Mouse (Mus musculus) stomach, postnatal 0 days (tissue): ENCODE measurements around the gene Carm1. TPM values are rescaled to one million over a fixed set of nuclear protein-coding genes. Genes with fewer than 3 reads are reported as not detected.

Source experiments
- ATAC-seq: fragments of 200-750 bp; cut with Nextera tagmentation; 2 replicates; pipeline ENCODE4 v1.8.0; 2017; ENCODE audit not compliant: low FRiP score, low TSS enrichment
- DNase-seq: peaks from one replicate; pipeline ENCODE4 v3.0.0-alpha.2; 2016; ENCODE audit warnings: low spot score
- H3K27ac ChIP-seq: fragments of 300-500 bp; sonication (generic); replicated peaks from 2 replicates; pipeline ENCODE4 v1.5.1; 2014; ENCODE audit warnings: mild to moderate bottlenecking, control low read depth
- H3K27me3 ChIP-seq: fragments of 300-500 bp; sonication (generic); 2 replicates; pipeline ENCODE4 v1.6.1; 2014; ENCODE audit warnings: low read length; ENCODE audit not compliant: control insufficient read depth, insufficient read depth
- H3K36me3 ChIP-seq: fragments of 300-500 bp; sonication (generic); 2 replicates; pipeline ENCODE4 v1.6.1; 2014; ENCODE audit warnings: low read length, mixed read lengths; ENCODE audit not compliant: control insufficient read depth, insufficient read depth
- H3K4me1 ChIP-seq: fragments of 300-500 bp; sonication (generic); replicated peaks from 2 replicates; pipeline ENCODE4 v1.6.1; 2014; ENCODE audit warnings: antibody characterized with exemption; ENCODE audit not compliant: control insufficient read depth, insufficient read depth
- H3K4me2 ChIP-seq: fragments of 300-500 bp; sonication (generic); replicated peaks from 2 replicates; pipeline ENCODE4 v1.6.1; 2014; ENCODE audit warnings: low read depth, mild to moderate bottlenecking, control low read depth, moderate library complexity
- H3K4me3 ChIP-seq: fragments of 300-500 bp; sonication (generic); 2 replicates; pipeline ENCODE4 v1.5.1; 2014; ENCODE audit warnings: low read depth, low read length, control low read depth
- H3K9ac ChIP-seq: fragments of 300-500 bp; sonication (generic); 2 replicates; pipeline ENCODE4 v1.6.1; 2014; ENCODE audit warnings: mild to moderate bottlenecking, low read length, control low read depth, mixed read lengths
- H3K9me3 ChIP-seq: fragments of 300-500 bp; sonication (generic); 2 replicates; pipeline ENCODE4 v1.6.1; 2016; ENCODE audit warnings: low read length; ENCODE audit not compliant: control insufficient read depth
- CTCF ChIP-seq: IDR thresholded peaks from 2 replicates; pipeline ENCODE4 v1.5.1; 2016; ENCODE audit warnings: antibody characterized with exemption, low read depth, mild to moderate bottlenecking, moderate library complexity
- EP300 ChIP-seq: optimal IDR thresholded peaks from 2 replicates; pipeline ENCODE3; 2016; ENCODE audit warnings: antibody characterized with exemption
- WGBS: fragments of 180-500 bp; shearing (Covaris S2); extraction: QIAGEN DNeasy Blood & Tissue Kit; methylation state at CpG from one replicate; pipeline ENCODE4 v1.1.7; 2014; 5-methylcytosine and 5-hydroxymethylcytosine counted together
- polyA plus RNA-seq: library from polyadenylated mRNA; unstranded; fragments of >200 nt; fragmentation: Nextera tagmentation; extraction: Ambion mirVana; gene quantifications from 2 replicates; pipeline ENCODE4 v1.2.1, GENCODE M21; 2015

The Carm1 gene
- polyA plus RNA-seq: 12.0 and 15.5 TPM in 2 replicates

DNA sequence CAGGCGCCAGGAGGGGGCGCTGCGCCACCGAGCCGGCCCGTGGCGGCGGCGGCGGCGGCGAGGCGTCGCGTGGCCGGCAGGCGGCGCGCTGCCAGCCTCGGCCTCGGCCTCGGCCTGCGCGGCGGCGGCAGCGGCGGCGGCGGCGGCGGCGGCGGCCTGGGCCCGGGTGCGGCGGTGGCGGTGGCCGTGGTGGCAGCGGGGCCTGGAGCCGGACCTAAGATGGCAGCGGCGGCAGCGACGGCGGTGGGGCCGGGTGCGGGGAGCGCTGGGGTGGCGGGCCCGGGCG, at the start of gene Carm1:
Carm1 (plus strand) TSS at position 106 of the 286 bp plus-strand sequence.
- H3K36me3 ChIP-seq: no peaks in the 10 kb centered on the region
- peak within 1 kb of the TSS; percentile 77 for H3K4me3 ChIP-seq
- H3K4me1 ChIP-seq: peaks cover 3% of the 10 kb centered on the region; the same call in 1 of the 2 replicates
- peak within 1 kb of the TSS; percentile 98 for H3K27ac ChIP-seq
- no peak for ATAC-seq
- WGBS: 0% methylated on average over 1 of the region's 52 CpGs
- peak within 1 kb of the TSS; percentile 83 for H3K4me2 ChIP-seq
- H3K9me3 ChIP-seq: no peaks in the 10 kb centered on the region
- TF ChIP-seq EP300: no peak
- TF ChIP-seq CTCF: no peak
- peak within 1 kb of the TSS; percentile 95 for H3K9ac ChIP-seq
- H3K27me3 ChIP-seq: no peaks in the 10 kb centered on the region
- DNase-seq: no peak

DNA sequence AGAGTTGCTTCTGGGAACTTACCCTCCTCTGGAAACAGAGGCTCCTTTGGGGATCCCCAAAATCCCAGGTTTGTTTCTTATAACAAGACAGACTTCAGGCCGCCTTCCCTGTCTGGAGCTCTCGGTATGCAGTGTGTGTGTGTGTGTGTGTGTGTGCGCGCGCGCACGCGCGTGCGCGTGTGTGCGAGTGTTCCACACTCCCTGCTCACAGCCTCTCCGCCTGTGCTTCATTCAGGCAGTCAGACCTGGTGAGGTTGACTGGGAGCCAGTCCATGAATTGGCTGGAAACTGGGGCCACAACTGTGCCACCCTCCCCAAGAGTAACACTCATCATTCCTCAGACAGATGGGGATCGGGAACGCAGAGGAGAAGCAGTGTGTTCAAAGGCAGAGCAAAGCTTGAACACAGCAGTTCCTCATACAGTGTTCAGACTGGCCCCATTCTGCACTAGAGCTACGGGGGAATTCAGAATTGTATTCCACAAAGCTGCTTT, 49.6 kb upstream of the Carm1 start:
- no peaks in the 10 kb centered on the region for H3K4me1 ChIP-seq
- no peak overlapping the region for H3K9ac ChIP-seq
- WGBS: 91% methylated on average over 16 of the region's 16 CpGs
- TF ChIP-seq CTCF: no peak
- TF ChIP-seq EP300: no peak
- no peaks in the 10 kb centered on the region for H3K27me3 ChIP-seq
- no peak overlapping the region for H3K4me3 ChIP-seq
- DNase-seq (no peak), ATAC-seq (no peak)
- no peak overlapping the region for H3K27ac ChIP-seq
- H3K4me2 ChIP-seq: no peak overlapping the region
- no peaks in the 10 kb centered on the region for H3K9me3 ChIP-seq
- H3K36me3 ChIP-seq: peaks cover 10% of the 10 kb centered on the region

GRCm38 (mm10) chr9:21497664-21498063, 49.0 kb upstream of the Carm1 start:
- H3K9me3 ChIP-seq: no peaks in the 10 kb centered on the region
- ATAC-seq (no peak), DNase-seq (no peak)
- no peak overlapping the region for H3K9ac ChIP-seq
- H3K4me2 ChIP-seq: no peak overlapping the region
- H3K36me3 ChIP-seq: peaks cover 10% of the 10 kb centered on the region
- 87% methylated on average over 2 of the region's 2 CpGs for WGBS
- H3K27me3 ChIP-seq: no peaks in the 10 kb centered on the region
- H3K27ac ChIP-seq: no peak overlapping the region; the same call in 1 of the 2 replicates
- TF ChIP-seq EP300: no peak
- TF ChIP-seq CTCF: no peak
- no peaks in the 10 kb centered on the region for H3K4me1 ChIP-seq
- H3K4me3 ChIP-seq: no peak overlapping the region

GRCm38 (mm10) chr9:21498284-21498902, 48.3 kb upstream of the Carm1 start:
- no peaks in the 10 kb centered on the region for H3K27me3 ChIP-seq
- DNase-seq (no peak), ATAC-seq (no peak)
- H3K4me1 ChIP-seq: no peaks in the 10 kb centered on the region
- H3K27ac ChIP-seq: no peak overlapping the region
- no peaks in the 10 kb centered on the region for H3K9me3 ChIP-seq
- 89% methylated on average over 12 of the region's 12 CpGs for WGBS
- H3K4me3 ChIP-seq: no peak overlapping the region
- H3K4me2 ChIP-seq: no peak overlapping the region
- H3K36me3 ChIP-seq: peaks cover 10% of the 10 kb centered on the region
- no peak for TF ChIP-seq EP300
- H3K9ac ChIP-seq: no peak overlapping the region

GRCm38 (mm10) chr9:21503352-21503751, 43.3 kb upstream of the Carm1 start:
- Histone ChIP-seq H3K4me2 (no peak overlapping the region), H3K4me1 (no peaks in the 10 kb centered on the region), H3K27me3 (no peaks in the 10 kb centered on the region), H3K27ac (no peak overlapping the region), H3K4me3 (no peak overlapping the region), H3K36me3 (peaks cover 26% of the 10 kb centered on the region), H3K9me3 (no peaks in the 10 kb centered on the region), H3K9ac (no peak overlapping the region)
- DNase-seq (no peak), ATAC-seq (no peak)
- 95% methylated on average over 8 of the region's 8 CpGs for WGBS
- TF ChIP-seq EP300: no peak
- no peak for TF ChIP-seq CTCF

- Histone ChIP-seq H3K27me3 (no peaks in the 10 kb centered on the region), H3K4me2 (no peak overlapping the region), H3K4me1 (0 out of 2 replicates have a peak, but pooled peaks cover 3% of the 10 kb centered on the region), H3K9me3 (no peaks in the 10 kb centered on the region), H3K36me3 (peaks cover 25% of the 10 kb centered on the region; the same call in 1 of the 2 replicates), H3K4me3 (no peak overlapping the region), H3K9ac (no peak overlapping the region), H3K27ac (no peak overlapping the region)
- DNase-seq: no peak
- ATAC-seq: no peak
- TF ChIP-seq EP300: no peak
- no peak for TF ChIP-seq CTCF
These were observed 40.9 kb upstream of the Carm1 start for GRCm38 (mm10) chr9:21505767-21506166.
